Mouse (Mus musculus) ovary, adult 18-20 months (tissue): ENCODE data around the gene Chn2.
A peak's percentile ranks its signal among the peaks of the same experiment; 100 is the strongest.

ENCODE experiments used
- DNase-seq: peaks from one replicate; pipeline ENCODE4 v3.0.0; 2022; ENCODE audit warnings: low spot score, mixed read lengths

The Chn2 gene

GRCm38 (mm10) chr6:54039357-54039804, at the start of gene Chn2:
Gene Chn2 (plus strand): TSS chr6:54039554.
- DNase-seq, result peak; percentile 53

GRCm38 (mm10) chr6:53992386-53992785, 47.0 kb upstream of the Chn2 start:
- DNase-seq, result no peak

DNA sequence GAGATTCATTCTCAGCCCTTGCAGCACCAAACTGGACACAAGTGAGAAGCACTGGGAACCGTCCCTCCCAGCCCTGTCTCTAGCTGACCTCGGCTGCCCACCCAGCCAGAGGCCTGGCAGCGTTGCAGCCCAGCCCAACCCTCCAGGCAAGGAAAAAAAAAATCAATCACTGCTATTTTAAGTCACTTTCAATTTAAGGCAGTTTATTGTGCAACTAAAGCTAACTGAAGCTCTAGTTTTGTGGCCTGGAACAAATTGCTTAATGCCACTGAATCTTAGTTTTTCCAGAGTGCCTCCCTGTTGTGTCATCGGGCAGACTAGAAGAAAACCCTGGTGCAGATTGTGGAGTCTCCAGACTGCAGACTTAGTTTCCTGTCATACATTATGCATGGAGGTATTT, 43.8 kb upstream of the Chn2 start:
- no peak for DNase-seq

DNA sequence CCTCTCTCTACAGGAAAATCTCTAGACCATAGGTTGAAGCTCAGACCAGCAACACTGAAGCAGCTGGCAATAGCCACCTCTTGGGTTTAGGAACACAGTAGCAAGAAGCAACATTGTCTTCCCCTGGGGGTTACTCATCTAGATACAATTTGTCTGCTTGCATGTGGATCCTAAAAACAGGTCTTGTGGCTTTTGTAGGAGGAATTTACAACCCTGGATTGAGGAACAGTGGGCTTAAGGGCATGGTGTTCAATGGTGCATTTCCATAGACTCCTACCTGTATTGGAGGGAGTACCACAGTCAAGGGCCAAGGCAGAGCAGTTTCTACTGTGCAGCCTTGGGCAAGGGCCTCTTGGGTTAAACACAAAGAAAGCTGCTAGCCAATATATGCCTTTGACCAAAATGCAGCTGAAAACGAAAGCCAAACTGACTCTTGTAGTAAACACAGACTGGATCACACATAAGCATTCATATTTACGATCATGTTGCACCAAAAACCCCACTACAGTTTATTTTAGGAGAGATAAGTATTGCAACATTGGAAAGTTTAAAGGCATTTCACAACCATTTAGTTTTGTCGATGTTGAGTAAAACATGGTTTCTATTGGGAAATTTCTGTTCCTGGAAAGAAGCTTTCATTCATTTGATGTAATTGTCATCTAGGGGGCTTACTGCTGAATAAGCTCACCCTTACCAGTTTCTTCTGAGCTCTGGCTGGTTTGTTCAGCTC, 43.0 kb upstream of the Chn2 start:
- no peak for DNase-seq

GRCm38 (mm10) chr6:54005302-54005701, 34.1 kb upstream of the Chn2 start:
- DNase-seq, result no peak

DNA sequence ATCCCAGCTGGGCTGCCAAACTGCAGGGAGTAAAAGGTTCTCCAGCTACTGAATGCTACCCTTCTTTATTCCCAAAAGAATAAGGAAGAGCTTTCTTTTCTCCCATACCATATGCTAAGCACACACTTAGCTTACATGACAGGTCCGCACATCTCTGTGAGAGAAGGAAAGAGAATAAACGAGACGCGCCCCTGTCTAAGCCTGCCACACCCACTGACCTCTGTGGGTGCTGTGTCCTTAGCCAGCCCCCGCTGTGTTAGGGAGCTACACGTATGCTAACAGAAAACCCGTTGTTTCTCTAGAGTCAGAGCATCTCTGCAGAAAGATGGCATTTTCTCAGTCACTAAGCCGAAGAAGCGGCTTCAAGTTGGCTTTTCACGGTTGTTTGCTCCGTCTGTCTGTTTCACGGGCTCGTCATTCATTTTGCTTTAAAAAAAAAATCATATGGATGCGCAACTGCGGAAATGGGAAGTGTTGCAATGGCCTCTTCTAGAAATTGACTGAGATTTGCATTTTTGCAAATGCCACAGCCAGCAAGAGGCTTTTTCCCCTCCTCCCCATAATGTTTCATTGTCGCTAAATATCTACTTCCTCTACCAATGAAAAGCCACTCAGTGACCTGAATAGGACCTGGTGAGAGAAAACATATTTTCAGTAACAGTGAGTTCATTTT, 30.8 kb upstream of the Chn2 start:
- no peak for DNase-seq

DNA sequence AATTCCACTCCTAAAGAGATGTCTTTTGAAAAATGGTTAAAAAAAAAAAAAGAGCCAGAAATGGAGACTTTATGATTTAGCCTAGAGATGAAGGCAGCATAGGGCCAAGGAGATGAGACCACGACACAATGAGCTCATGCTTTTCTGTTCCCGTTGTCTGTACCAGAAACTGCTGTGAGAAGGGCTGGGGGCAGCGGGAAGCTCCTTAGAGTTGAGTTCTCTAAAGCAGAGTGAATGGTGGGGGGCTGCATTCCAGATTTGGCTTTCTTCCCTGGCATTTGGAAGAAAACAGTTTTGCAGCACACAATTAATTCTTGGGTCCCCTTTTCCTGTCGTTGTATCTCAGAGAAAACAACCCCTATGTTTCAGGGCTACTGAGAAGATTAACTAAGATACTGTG, 30.1 kb upstream of the Chn2 start:
- no peak for DNase-seq

DNA sequence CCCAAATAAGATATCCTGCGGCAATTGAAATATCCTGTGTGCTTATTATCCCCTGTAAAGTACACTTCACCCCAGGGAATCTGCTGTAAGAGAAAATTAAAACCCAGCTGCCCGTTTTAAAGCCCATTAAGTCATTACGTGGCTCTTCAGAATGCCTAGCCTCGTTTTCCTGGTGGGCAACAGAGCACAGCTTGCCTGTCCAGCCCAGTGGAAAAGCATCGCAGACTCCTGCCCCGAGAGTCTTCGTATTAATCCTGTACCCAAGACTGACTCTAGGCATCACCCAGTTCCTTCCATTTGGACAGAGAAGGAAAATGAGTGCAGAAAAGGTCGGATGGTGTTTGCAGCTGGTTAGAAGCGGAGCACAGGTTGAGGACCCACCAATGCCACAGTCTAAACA, 29.0 kb upstream of the Chn2 start:
- no peak for DNase-seq

- DNase-seq, result no peak
These were observed 27.2 kb upstream of the Chn2 start for GRCm38 (mm10) chr6:54012163-54012562.

- peak; percentile 16 for DNase-seq
These were observed 21.3 kb upstream of the Chn2 start for GRCm38 (mm10) chr6:54018038-54018437.

DNA sequence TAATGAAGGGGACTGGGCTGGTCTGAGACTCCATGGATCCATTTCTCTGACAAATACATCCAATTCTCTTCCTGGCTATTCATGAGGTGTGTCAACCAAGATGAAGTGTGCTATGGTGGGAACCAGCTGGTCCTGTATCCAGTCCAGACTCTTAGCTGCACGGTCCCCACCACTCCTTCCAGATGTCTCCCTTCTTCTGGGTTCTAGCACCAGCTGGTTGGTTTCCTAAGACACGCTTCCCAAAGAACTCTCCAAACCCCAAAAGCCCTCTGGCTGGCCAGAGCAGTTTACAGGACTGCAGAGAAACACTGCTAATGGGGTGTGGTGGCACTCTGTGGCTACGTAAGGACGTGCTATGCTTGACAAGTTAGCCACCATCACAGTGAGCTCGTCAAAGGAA, 20.5 kb upstream of the Chn2 start:
- no peak for DNase-seq

DNA sequence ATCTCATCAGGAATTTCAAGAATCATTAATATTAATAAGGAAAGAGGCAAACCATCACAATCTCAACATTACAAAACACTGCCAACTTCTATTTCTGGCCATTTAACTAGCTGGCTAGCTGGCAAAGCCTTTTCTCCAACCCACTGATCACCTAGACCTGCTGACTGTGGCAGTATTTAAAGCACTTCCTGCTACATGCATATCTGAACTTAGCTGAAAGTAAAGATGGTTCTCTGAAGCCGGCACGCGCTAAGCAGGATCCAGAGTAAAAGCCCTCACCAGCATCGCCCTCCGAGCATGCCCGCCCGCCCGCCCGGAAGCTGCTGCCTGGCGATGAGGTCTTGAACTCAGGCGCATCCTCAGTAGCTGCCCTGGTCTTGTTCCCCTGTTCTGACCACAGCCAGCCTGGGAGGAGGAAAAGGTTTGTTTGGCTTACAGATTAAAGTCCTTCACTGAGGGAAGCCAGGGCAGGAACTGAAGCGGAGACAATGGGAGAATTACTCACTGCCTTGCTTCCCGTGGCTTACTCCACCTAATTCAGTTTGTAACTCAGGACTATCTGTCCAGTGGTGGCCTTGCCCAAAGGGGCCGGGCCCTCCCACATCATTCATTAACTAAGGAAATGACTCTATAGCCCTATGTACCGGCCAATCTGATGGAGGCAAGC, 18.1 kb upstream of the Chn2 start:
- no peak for DNase-seq

DNA sequence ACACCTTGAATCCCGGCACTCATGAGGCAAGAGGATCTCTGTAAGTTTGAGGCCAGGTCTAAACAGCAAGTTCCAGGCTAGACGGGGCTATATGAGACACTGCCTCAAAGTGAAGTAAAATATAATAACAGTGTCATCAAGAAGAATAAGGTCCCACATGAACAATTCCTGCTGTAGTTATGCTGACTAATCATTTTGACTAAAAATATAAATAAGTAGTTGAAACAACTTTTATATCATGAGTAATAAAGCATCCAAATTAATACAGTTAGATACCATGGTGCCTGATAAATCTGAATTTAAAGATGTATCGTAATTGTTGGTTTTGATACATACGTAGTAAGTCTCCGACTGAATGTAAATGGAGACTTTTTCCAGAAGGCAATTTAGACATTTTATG, 15.5 kb upstream of the Chn2 start:
- DNase-seq, result no peak

DNA sequence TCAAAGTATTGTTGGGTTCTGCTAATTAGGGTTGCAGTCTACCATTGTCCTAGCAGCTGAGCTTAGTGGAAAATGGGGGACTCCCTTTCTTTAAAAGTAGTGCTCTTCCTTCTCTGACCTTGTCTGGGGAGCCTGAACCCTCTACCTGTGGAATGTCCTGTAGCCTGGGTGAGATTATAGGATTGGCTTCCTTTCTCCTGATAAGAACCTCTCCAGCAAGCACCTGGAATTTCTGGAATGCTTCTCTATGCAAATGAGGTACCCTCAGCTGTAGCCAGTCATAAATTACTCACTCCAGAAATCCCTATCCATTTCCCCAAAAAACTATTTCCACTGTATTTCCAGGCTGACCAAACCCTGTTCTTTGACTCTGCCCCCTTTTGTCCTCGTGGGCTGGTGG, 10.6 kb upstream of the Chn2 start:
- no peak for DNase-seq

- DNase-seq, result no peak
These were observed 9.0 kb upstream of the Chn2 start for GRCm38 (mm10) chr6:54030351-54030750.

DNA sequence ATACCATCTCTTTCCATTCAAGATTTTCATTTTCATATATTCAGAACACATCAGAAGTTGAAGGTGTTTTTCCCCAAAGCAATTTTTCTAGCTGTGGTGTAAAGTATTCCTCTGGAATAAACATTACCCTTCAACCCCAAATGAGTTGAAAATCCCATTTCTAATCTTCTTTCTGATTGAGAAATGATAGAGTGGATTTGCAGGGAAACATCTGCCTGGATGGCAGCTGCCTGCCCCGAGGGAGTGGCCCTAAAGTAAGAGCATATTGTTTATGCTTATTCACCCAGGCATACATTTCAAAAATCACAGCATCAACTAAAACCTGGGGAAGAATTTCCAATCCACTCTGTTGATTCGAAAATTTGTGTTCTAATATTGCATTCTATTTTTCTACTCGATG, 8.6 kb upstream of the Chn2 start:
- no peak for DNase-seq

GRCm38 (mm10) chr6:54034471-54034870, 4.9 kb upstream of the Chn2 start:
- DNase-seq, result peak; percentile 41

GRCm38 (mm10) chr6:54035548-54035947, 3.8 kb upstream of the Chn2 start:
- no peak for DNase-seq

DNA sequence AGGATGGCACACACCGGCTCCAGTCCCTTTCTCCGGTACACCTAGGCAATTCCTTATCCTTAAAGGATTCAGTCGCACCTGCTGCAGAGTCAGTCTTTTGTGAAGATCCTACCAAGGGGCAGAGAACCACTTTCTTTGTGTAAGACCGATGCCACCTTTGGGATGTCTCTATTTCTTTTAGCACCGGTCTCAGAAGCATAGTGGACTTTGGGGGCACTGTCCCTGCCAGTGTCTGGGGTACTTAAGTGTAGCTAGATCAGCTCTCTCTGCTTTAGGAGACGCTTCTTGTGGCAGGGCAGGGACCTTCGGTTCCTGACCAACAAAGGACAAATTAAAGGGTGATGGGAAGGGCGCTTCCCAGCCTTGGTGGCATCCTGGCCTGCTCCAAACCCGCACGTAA, 488 bp upstream of the Chn2 start:
- no peak for DNase-seq

DNA sequence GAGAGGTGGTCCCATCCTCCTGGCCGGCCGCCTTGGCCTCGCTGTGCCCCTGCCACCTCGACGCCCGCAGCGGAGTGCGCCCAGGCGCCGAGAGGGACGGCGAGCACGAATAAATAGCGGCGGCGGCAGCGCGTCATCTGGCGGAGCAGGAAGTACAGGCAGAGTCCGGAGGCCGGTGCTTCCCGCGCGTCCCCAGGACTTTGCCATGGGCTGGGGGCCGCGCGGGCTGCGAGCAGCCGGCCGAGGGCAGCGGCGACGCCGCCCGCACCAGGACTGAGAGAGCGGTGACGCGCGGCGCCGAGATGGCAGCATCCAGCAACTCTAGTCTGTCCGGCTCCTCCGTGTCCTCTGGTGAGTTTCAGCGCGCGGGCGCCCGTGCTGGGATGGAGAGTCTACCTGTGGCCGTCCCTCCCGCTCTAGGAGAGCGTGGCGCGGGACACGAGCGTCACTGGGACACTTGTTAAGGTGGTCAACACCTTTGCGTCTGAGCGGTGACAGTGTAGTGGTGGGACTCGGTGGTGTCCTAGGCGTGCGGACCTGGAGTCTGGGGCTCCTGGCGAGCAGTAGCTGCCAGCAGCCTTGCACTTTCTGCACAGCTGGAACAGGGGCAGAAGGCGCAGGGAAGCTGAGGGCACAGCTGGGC, 572 bp downstream of the Chn2 start:
- DNase-seq, result peak; percentile 37

DNA sequence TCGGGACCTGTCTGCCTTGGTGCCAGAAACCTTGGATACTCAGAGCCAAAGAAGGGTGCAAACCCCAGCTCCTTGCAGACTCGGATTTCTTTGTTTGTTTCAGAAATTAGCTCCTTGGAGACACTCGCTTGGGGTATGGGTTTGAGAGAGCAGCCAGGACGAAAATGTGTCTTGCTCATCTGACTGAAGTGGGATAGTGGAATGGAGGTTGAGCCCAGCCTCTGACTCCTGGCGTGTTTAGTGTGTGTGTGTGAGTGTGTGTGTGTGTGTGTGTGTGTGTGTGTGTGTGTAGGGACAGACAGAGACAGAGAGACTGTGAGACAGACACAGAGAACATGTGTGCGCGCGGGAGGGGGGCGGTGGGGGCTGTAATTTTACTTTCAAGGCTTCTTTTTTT, 1.1 kb downstream of the Chn2 start:
- DNase-seq, result no peak

GRCm38 (mm10) chr6:54041386-54042043, 2.2 kb downstream of the Chn2 start:
- no peak for DNase-seq
